Mouse (Mus musculus): ENCODE data around the gene Wnt9b.

The Wnt9b gene

GRCm38 (mm10) chr11:103735046-103735781, 14.4 kb downstream of the Wnt9b start:
- POLR2A ChIA-PET, result interaction anchor here in 1 of 4 experiments (0.6 kb wide), 1 partner anchor 208 kb away, joined by 3 read pairs; no protein-coding TSS in a partner anchor

GRCm38 (mm10) chr11:103734411-103735045, 15.1 kb downstream of the Wnt9b start:
- ChIA-PET POLR2A (interaction anchor here in 1 of 4 experiments (0.6 to 0.7 kb wide), 3 partner anchors 103 to 424 kb away, joined by 3 read pairs; no protein-coding TSS in a partner anchor), CTCF (interaction anchor here in 2 of 4 experiments (0.5 to 0.7 kb wide), 2 partner anchors 13 to 95 kb away, joined by 3 to 6 read pairs; no protein-coding TSS in a partner anchor)

More at GRCm38 (mm10) chr11:103735046-103735781, 14.4 kb downstream of the Wnt9b start:
- CTCF ChIA-PET, result no interaction called here

GRCm38 (mm10) chr11:103733961-103734360, 15.7 kb downstream of the Wnt9b start:
- ChIA-PET CTCF (interaction anchor here in 2 of 4 experiments (0.5 to 0.7 kb wide), 2 partner anchors 12 to 94 kb away, joined by 3 to 6 read pairs; no protein-coding TSS in a partner anchor), POLR2A (interaction anchor here in 1 of 4 experiments (0.7 kb wide), 2 partner anchors 104 to 425 kb away, joined by 3 read pairs; no protein-coding TSS in a partner anchor)

- CTCF ChIA-PET, result interaction anchor here in 2 of 4 experiments (0.6 kb wide), 2 partner anchors 75 to 169 kb away, joined by 3 to 6 read pairs; no protein-coding TSS in a partner anchor
Observed at GRCm38 (mm10) chr11:103733069-103733468, 16.6 kb downstream of the Wnt9b start.

GRCm38 (mm10) chr11:103732306-103732705, 17.3 kb downstream of the Wnt9b start:
- POLR2A ChIA-PET, result no interaction called here
- CTCF ChIA-PET, result interaction anchor here in 1 of 4 experiments (0.6 kb wide), 1 partner anchor 169 kb away, joined by 3 read pairs; no protein-coding TSS in a partner anchor

More at GRCm38 (mm10) chr11:103733069-103733468, 16.6 kb downstream of the Wnt9b start:
- POLR2A ChIA-PET, result interaction anchor here in 1 of 4 experiments (0.7 kb wide), 1 partner anchor 12 kb away, joined by 3 read pairs; no protein-coding TSS in a partner anchor

- ChIA-PET POLR2A (interaction anchor here in 3 of 4 experiments (0.5 to 1.0 kb wide), 3 partner anchors 18 to 130 kb away, joined by 3 read pairs; no protein-coding TSS in a partner anchor), CTCF (interaction anchor here in 1 of 4 experiments (0.6 kb wide), 1 partner anchor 681 kb away, joined by 3 read pairs; no protein-coding TSS in a partner anchor)
Observed at GRCm38 (mm10) chr11:103731594-103731993, 18.0 kb downstream of the Wnt9b start.

GRCm38 (mm10) chr11:103729282-103729985, 20.2 kb downstream of the Wnt9b start:
- POLR2A ChIA-PET, result no interaction called here

GRCm38 (mm10) chr11:103724331-103724771, 25.3 kb downstream of the Wnt9b start:
- POLR2A ChIA-PET, result interaction anchor here in 1 of 4 experiments (0.7 to 1.1 kb wide), 2 partner anchors 26 to 376 kb away, joined by 3 read pairs; partner anchors contain the start of gene Gosr2
- CTCF ChIA-PET, result interaction anchor here in 1 of 4 experiments (0.6 kb wide), 1 partner anchor 322 kb away, joined by 4 read pairs; no protein-coding TSS in a partner anchor

More at GRCm38 (mm10) chr11:103729282-103729985, 20.2 kb downstream of the Wnt9b start:
- CTCF ChIA-PET, result no interaction called here

GRCm38 (mm10) chr11:103722040-103722481, 27.6 kb downstream of the Wnt9b start:
- ChIA-PET POLR2A (interaction anchor here in 2 of 4 experiments (0.6 to 1.1 kb wide), 3 partner anchors 9 to 392 kb away, joined by 3 read pairs; no protein-coding TSS in a partner anchor), CTCF (interaction anchor here (0.6 to 2.0 kb wide), 16 partner anchors 9 to 467 kb away, joined by 3 to 9 read pairs (median 3); no protein-coding TSS in a partner anchor)

- CTCF ChIA-PET, result interaction anchor here (0.6 to 2.0 kb wide), 19 partner anchors 9 to 467 kb away, joined by 3 to 9 read pairs (median 3); no protein-coding TSS in a partner anchor
- POLR2A ChIA-PET, result interaction anchor here in 2 of 4 experiments (0.5 to 1.1 kb wide), 4 partner anchors 8 to 391 kb away, joined by 3 read pairs; no protein-coding TSS in a partner anchor
Observed at GRCm38 (mm10) chr11:103721468-103722039, 28.1 kb downstream of the Wnt9b start.

GRCm38 (mm10) chr11:103719436-103719835, 30.2 kb downstream of the Wnt9b start:
- ChIA-PET CTCF (no interaction called here), POLR2A (interaction anchor here in 1 of 4 experiments (0.9 kb wide), 1 partner anchor 22 kb away, joined by 3 read pairs; the partner anchor contains the start of gene Gosr2)

- CTCF ChIA-PET, result no interaction called here
- POLR2A ChIA-PET, result no interaction called here
Observed at GRCm38 (mm10) chr11:103716971-103717370, 32.6 kb downstream of the Wnt9b start.

- ChIA-PET POLR2A (interaction anchor here in 2 of 4 experiments (0.6 to 1.0 kb wide), 4 partner anchors 17 to 74 kb away, joined by 3 to 7 read pairs (median 3); partner anchors contain the start of gene Gosr2 (in 1 of the 2)), CTCF (no interaction called here)
Observed at GRCm38 (mm10) chr11:103714074-103714473, 35.5 kb downstream of the Wnt9b start.

- CTCF ChIA-PET, result interaction anchor here in 2 of 4 experiments (1.9 kb wide), 2 partner anchors 9 to 10 kb away, joined by 5 to 9 read pairs; no protein-coding TSS in a partner anchor
- POLR2A ChIA-PET, result interaction anchor here in 2 of 4 experiments (0.5 to 1.8 kb wide), 4 partner anchors 9 to 26 kb away, joined by 3 to 6 read pairs (median 5); partner anchors contain the start of gene Gosr2 (in 1 of the 2)
Observed at GRCm38 (mm10) chr11:103711851-103712587, 37.6 kb downstream of the Wnt9b start.

- POLR2A ChIA-PET, result interaction anchor here in 1 of 4 experiments (1.4 kb wide), 1 partner anchor 12 kb away, joined by 3 read pairs; no protein-coding TSS in a partner anchor
Observed at GRCm38 (mm10) chr11:103709982-103710381, 39.6 kb downstream of the Wnt9b start.

GRCm38 (mm10) chr11:103707005-103707404, 42.6 kb downstream of the Wnt9b start:
- ChIA-PET POLR2A (interaction anchor here in 1 of 4 experiments (0.6 to 1.1 kb wide), 2 partner anchors 25 to 756 kb away, joined by 3 read pairs; no protein-coding TSS in a partner anchor), CTCF (interaction anchor here in 2 of 4 experiments (0.6 to 0.7 kb wide), 2 partner anchors 67 to 205 kb away, joined by 4 read pairs; no protein-coding TSS in a partner anchor)

More at GRCm38 (mm10) chr11:103709982-103710381, 39.6 kb downstream of the Wnt9b start:
- CTCF ChIA-PET, result interaction anchor here in 2 of 4 experiments (0.6 to 1.0 kb wide), 2 partner anchors 33 to 43 kb away, joined by 3 read pairs; no protein-coding TSS in a partner anchor
